Mouse (Mus musculus): ENCODE measurements around the gene Gm14214.

Gm14214 gene

GRCm38 (mm10) chr2:154769930-154770329, at the start of gene Gm14214:
Gm14214 (minus strand) TSS chr2:154770030.
- DNase-seq (ENCODE audit: low read depth) = no peak

- DNase-seq (ENCODE audit: low read depth) = no peak
Measured at GRCm38 (mm10) chr2:154818599-154818998, 48.8 kb upstream of the Gm14214 start.

GRCm38 (mm10) chr2:154817788-154818187, 48.0 kb upstream of the Gm14214 start:
- peak; percentile 47 for DNase-seq (ENCODE audit: low read depth)

GRCm38 (mm10) chr2:154817089-154817488, 47.3 kb upstream of the Gm14214 start:
- DNase-seq (ENCODE audit: low read depth) = no peak

GRCm38 (mm10) chr2:154813426-154813825, 43.6 kb upstream of the Gm14214 start:
- no peak for DNase-seq (ENCODE audit: low read depth)

GRCm38 (mm10) chr2:154810821-154811220, 41.0 kb upstream of the Gm14214 start:
- no peak for DNase-seq (ENCODE audit: low read depth)

- no peak for DNase-seq (ENCODE audit: low read depth)
Measured at GRCm38 (mm10) chr2:154809107-154809762, 39.4 kb upstream of the Gm14214 start.

GRCm38 (mm10) chr2:154807689-154808088, 37.9 kb upstream of the Gm14214 start:
- DNase-seq (ENCODE audit: low read depth) = no peak

GRCm38 (mm10) chr2:154803845-154804244, 34.0 kb upstream of the Gm14214 start:
- DNase-seq (ENCODE audit: low read depth) = no peak

GRCm38 (mm10) chr2:154803372-154803771, 33.5 kb upstream of the Gm14214 start:
- DNase-seq (ENCODE audit: low read depth) = no peak

GRCm38 (mm10) chr2:154791661-154792642, 22.1 kb upstream of the Gm14214 start:
- peak; percentile 54 for DNase-seq (ENCODE audit: low read depth)

GRCm38 (mm10) chr2:154790656-154791483, 21.0 kb upstream of the Gm14214 start, which contains the start of the genes Raly and a:
Raly (plus strand) TSS chr2:154791096.
a (plus strand) TSS chr2:154791402.
- DNase-seq (ENCODE audit: low read depth) = peak; percentile 99

- no peak for DNase-seq (ENCODE audit: low read depth)
Measured at GRCm38 (mm10) chr2:154789977-154790655, 20.3 kb upstream of the Gm14214 start.

- no peak for DNase-seq (ENCODE audit: low read depth)
Measured at GRCm38 (mm10) chr2:154789381-154789780, 19.6 kb upstream of the Gm14214 start.

GRCm38 (mm10) chr2:154786776-154787175, 16.9 kb upstream of the Gm14214 start:
- no peak for DNase-seq (ENCODE audit: low read depth)

GRCm38 (mm10) chr2:154786187-154786586, 16.4 kb upstream of the Gm14214 start:
- DNase-seq (ENCODE audit: low read depth) = peak; percentile 35

GRCm38 (mm10) chr2:154785284-154785683, 15.5 kb upstream of the Gm14214 start:
- DNase-seq (ENCODE audit: low read depth) = peak; percentile 50

- no peak for DNase-seq (ENCODE audit: low read depth)
Measured at GRCm38 (mm10) chr2:154782856-154783650, 13.2 kb upstream of the Gm14214 start.

GRCm38 (mm10) chr2:154782361-154782760, 12.5 kb upstream of the Gm14214 start:
- no peak for DNase-seq (ENCODE audit: low read depth)

GRCm38 (mm10) chr2:154779648-154780047, 9.8 kb upstream of the Gm14214 start:
- no peak for DNase-seq (ENCODE audit: low read depth)

GRCm38 (mm10) chr2:154776496-154776895, 6.7 kb upstream of the Gm14214 start:
- DNase-seq (ENCODE audit: low read depth) = no peak
